Mouse (Mus musculus) liver, adult 2 months (tissue): ENCODE data around the gene Angptl1. TPM values are rescaled to one million over a fixed set of nuclear protein-coding genes. Genes with fewer than 3 reads are reported as not detected.

Experiments used
- DNase-seq: peaks from one replicate; pipeline ENCODE4 v3.0.0-alpha.2; 2011; ENCODE audit warnings: low read depth, low spot score; ENCODE audit errors: extremely low read depth
- H3K27ac ChIP-seq: fragments of 200-500 bp; replicated peaks from 2 replicates; pipeline ENCODE4 v1.5.1; 2012; ENCODE audit warnings: low read depth, mild to moderate bottlenecking, control low read depth, inconsistent platforms, low read length; ENCODE audit not compliant: insufficient read depth
- H3K27me3 ChIP-seq: fragments of 200-500 bp; 2 replicates; pipeline ENCODE4 v1.6.1; 2012; ENCODE audit warnings: mild to moderate bottlenecking, moderate library complexity, low read length, inconsistent platforms; ENCODE audit not compliant: control insufficient read depth, insufficient read depth
- H3K36me3 ChIP-seq: fragments of 200-500 bp; 2 replicates; pipeline ENCODE4 v1.6.1; 2012; ENCODE audit warnings: low read length, inconsistent platforms; ENCODE audit not compliant: control insufficient read depth, insufficient read depth
- H3K4me1 ChIP-seq: fragments of 200-500 bp; 2 replicates; pipeline ENCODE4 v1.6.1; 2011; ENCODE audit warnings: low read length; ENCODE audit not compliant: control insufficient read depth, insufficient read depth
- H3K4me3 ChIP-seq: fragments of 200-500 bp; 2 replicates; pipeline ENCODE4 v1.5.1; 2011; ENCODE audit warnings: low read depth, mild to moderate bottlenecking, control low read depth, low read length, moderate library complexity; ENCODE audit not compliant: insufficient read depth
- H3K79me2 ChIP-seq: fragments of 200-500 bp; 2 replicates; pipeline ENCODE4 v1.6.1; 2012; ENCODE audit warnings: inconsistent platforms, mild to moderate bottlenecking, low read length, moderate library complexity; ENCODE audit not compliant: control insufficient read depth, insufficient read depth
- H3K9ac ChIP-seq: fragments of 200-500 bp; 2 replicates; pipeline ENCODE4 v1.6.1; 2012; ENCODE audit warnings: low read depth, mild to moderate bottlenecking, control low read depth, inconsistent platforms, low read length
- CTCF ChIP-seq: fragments of 200-500 bp; IDR thresholded peaks from 2 replicates; pipeline ENCODE4 v1.5.1; 2011; ENCODE audit warnings: low read depth, low read length, control low read depth
- POLR2A ChIP-seq: fragments of 200-500 bp; IDR thresholded peaks from 2 replicates; pipeline ENCODE4 v1.6.1; 2011; ENCODE audit warnings: low read length, control low read depth; ENCODE audit not compliant: insufficient read depth; ENCODE audit errors: extremely low read depth
- WGBS: fragments of 180-500 bp; shearing (Covaris S2); methylation state at CpG from one replicate; pipeline ENCODE4 v1.1.7; 2018; 5-methylcytosine and 5-hydroxymethylcytosine counted together
- polyA plus RNA-seq: library from polyadenylated mRNA; depleted of rRNA; stranded (reverse); fragments of >200 nt; gene quantifications from 2 replicates; pipeline ENCODE4 v1.2.3, GENCODE M21; 2012
- total RNA-seq: library from RNA; depleted of rRNA; stranded (reverse); fragments of >200 nt; gene quantifications from 2 replicates; pipeline ENCODE4 v1.2.3, GENCODE M21; 2014

Gene Angptl1
- total and polyA plus RNA-seq, 2 experiments: 0.16 to 0.37 TPM

DNA sequence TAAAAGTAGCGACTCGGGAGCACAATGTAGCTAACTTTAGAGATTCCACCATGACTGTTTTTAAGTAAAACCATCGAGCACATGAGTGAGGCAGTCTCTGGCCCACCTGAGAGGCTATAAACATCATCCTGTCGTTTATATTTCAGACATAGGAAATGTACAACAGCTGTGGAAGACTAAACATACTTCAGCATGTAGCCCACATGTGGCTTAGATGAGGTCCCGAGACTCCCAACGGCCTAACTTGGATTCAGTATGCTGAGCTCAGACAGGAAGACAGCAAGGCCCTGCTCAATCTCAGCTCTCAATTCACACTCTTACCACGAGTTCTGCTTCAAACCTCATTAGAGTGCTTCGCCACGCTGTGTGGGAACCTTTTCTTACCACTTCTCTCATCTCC lies 14.0 kb downstream of the Angptl1 start:
- H3K4me1 ChIP-seq: no peaks in the 10 kb centered on the region
- no peak overlapping the region for H3K9ac ChIP-seq
- no peak for DNase-seq
- 90% methylated on average over 9 of the region's 9 CpGs for WGBS
- TF ChIP-seq CTCF: no peak
- no peak for TF ChIP-seq POLR2A
- H3K27ac ChIP-seq: no peak overlapping the region
- H3K79me2 ChIP-seq: no peaks in the 10 kb centered on the region
- H3K36me3 ChIP-seq: no peaks in the 10 kb centered on the region
- H3K27me3 ChIP-seq: no peaks in the 10 kb centered on the region
- H3K4me3 ChIP-seq: no peak overlapping the region

DNA sequence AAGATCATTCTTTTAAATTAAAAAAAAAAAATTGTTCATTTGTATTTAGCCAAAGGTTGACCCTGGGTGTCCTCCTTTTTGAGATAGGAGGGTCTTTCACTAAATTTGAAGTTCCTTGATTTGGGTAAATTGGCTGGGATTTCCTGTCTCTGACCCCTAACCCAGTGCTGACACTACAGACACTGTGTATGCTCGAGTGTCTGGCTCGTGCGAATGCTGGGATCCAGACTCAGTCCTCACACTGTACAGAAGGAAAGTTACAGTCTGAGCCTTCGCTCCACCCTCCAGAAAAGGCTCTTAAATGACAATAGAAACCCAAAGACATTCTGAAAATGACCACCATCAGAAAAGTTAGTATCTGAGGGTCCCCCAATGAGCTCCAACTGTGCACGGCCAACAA lies 14.5 kb downstream of the Angptl1 start:
- H3K36me3 ChIP-seq: no peaks in the 10 kb centered on the region
- H3K4me3 ChIP-seq: no peak overlapping the region
- no peak overlapping the region for H3K9ac ChIP-seq
- TF ChIP-seq POLR2A (no peak), CTCF (no peak)
- WGBS: 94% methylated on average over 5 of the region's 5 CpGs
- H3K27me3 ChIP-seq: no peaks in the 10 kb centered on the region
- no peaks in the 10 kb centered on the region for H3K79me2 ChIP-seq
- no peaks in the 10 kb centered on the region for H3K4me1 ChIP-seq
- no peak for DNase-seq
- H3K27ac ChIP-seq: no peak overlapping the region

DNA sequence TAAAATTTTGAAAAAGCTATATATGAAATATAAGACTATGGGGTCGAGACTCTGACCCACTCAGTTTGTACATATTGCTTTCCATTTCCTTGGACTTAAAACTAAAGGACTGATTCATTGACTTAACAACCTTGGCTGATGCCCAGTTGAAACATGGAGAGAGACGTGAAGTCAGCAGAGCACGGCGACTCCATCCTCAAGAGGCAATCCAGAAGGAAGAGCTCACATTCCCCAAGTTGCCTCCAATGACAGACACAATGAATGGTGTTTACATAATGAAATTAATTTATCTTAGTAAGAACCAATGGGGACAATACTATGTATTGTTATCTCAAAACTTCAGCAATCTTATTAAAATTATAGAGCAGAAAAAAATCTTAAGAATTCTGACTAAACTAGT lies 16.2 kb downstream of the Angptl1 start:
- no peak overlapping the region for H3K4me3 ChIP-seq
- no peaks in the 10 kb centered on the region for H3K4me1 ChIP-seq
- WGBS: 90% methylated on average over 4 of the region's 4 CpGs
- no peak overlapping the region for H3K9ac ChIP-seq
- H3K79me2 ChIP-seq: no peaks in the 10 kb centered on the region
- H3K27ac ChIP-seq: no peak overlapping the region
- TF ChIP-seq POLR2A (no peak), CTCF (no peak)
- H3K27me3 ChIP-seq: no peaks in the 10 kb centered on the region
- H3K36me3 ChIP-seq: no peaks in the 10 kb centered on the region
- no peak for DNase-seq

DNA sequence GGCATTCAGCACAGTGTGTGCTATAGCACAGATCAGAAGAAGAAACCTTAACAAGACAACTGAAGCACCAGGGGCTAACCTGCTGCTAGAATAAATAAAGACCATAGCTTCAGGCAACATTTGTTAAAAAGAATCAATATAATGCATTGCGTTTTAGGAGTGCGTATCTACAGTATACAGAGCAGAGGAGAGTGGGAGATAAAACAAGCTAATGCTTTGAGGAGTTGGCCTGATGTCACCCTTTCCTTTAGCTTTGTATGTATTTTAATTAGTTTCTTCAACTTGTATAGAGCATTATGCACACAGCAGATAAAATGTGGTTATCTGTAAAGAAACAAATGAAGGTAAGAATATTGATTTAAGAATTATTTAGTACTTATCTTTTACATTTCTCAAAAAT lies 18.3 kb downstream of the Angptl1 start:
- H3K4me3 ChIP-seq: no peak overlapping the region
- no peak overlapping the region for H3K9ac ChIP-seq
- 76% methylated on average over 2 of the region's 2 CpGs for WGBS
- TF ChIP-seq POLR2A: no peak
- no peak for TF ChIP-seq CTCF
- DNase-seq: no peak
- no peaks in the 10 kb centered on the region for H3K79me2 ChIP-seq
- no peak overlapping the region for H3K27ac ChIP-seq
- no peaks in the 10 kb centered on the region for H3K27me3 ChIP-seq
- H3K4me1 ChIP-seq: no peaks in the 10 kb centered on the region
- no peaks in the 10 kb centered on the region for H3K36me3 ChIP-seq

DNA sequence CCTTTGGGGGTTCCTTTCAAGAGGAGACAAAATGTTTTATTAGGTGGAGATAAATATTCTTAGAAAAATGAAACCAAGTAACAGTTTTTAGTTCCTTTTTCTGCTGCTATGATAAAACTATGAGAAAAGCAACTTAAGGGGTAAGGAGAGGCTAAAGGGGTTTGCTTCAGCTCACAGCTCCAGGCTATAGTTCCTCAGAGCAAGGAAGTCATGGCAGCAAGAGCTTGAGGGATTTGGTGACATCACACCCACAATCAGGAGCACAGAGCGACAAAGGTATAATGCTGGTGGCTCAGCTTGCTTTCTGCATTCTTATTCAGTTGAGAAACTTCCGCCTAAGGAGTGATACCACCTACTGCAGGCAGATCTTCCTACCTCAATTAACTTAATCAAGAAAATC lies 20.8 kb downstream of the Angptl1 start:
- no peaks in the 10 kb centered on the region for H3K27me3 ChIP-seq
- WGBS: 93% methylated on average over 2 of the region's 2 CpGs
- no peak overlapping the region for H3K4me3 ChIP-seq
- TF ChIP-seq CTCF (no peak), POLR2A (no peak)
- no peaks in the 10 kb centered on the region for H3K36me3 ChIP-seq
- H3K4me1 ChIP-seq: no peaks in the 10 kb centered on the region
- no peak overlapping the region for H3K27ac ChIP-seq
- DNase-seq: no peak
- H3K79me2 ChIP-seq: no peaks in the 10 kb centered on the region
- no peak overlapping the region for H3K9ac ChIP-seq

DNA sequence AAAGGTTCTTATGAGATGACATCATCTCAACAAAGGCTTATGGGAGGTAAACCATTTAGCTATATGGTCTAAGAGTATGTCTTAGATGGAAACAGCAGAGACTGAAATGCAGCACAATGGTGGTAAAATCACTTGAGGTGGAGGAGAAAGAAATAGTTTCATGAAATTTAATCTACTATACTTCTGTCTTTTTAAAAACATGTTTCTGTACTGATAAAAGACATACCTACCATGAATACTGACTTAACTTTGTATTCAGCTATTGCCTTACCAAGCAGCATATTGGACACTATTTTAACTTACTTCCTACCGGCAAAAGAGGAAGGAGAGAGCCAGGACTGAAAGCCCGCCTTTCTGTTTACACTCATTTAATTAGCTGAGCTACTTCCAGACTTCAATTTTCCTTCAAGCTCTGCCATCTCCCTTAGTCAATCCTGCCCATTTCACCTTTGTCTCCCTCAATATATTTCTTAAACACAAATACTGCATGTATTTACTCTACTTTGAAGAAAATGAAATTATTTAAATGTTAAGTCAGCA lies 21.4 kb downstream of the Angptl1 start:
- Histone ChIP-seq H3K27ac (no peak overlapping the region), H3K79me2 (no peaks in the 10 kb centered on the region), H3K27me3 (no peaks in the 10 kb centered on the region), H3K9ac (no peak overlapping the region), H3K4me3 (no peak overlapping the region), H3K36me3 (no peaks in the 10 kb centered on the region), H3K4me1 (no peaks in the 10 kb centered on the region)
- no peak for DNase-seq
- WGBS: 67% methylated on average over 2 of the region's 2 CpGs
- TF ChIP-seq POLR2A: no peak
- no peak for TF ChIP-seq CTCF
